Mouse (Mus musculus): ENCODE results near the gene Hdac9. TPM values are rescaled to one million over a fixed set of nuclear protein-coding genes. Genes with fewer than 3 reads are reported as not detected.

Hdac9 gene
- polyA plus RNA-seq, 1 experiment from 2014 or later, result 1.5 TPM

DNA sequence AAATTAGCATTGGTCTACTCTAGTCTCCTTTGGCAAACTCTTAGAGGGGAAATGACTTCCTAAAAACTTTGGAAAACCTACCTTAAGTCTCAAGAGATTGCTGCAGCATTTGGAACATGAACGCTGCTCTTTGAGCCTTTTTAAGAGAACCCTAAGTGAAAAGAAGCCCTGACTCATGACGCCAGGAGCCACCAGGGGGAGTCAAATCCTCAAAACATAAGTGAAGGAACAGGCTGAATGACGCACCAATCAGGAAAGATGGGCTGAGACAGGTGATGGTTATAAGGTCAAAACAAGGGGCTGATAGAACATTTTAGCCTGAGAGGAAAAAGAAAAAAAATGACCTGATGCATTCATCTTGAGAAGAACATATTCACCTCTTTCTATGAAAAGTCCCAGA lies 252.1 kb downstream of the Hdac9 start:
- Histone ChIP-seq H3K36me3 (ENCODE audit: control insufficient read depth, insufficient read depth, low read length) (no peaks in the 10 kb centered on the region), H3K9me3 (ENCODE audit: control insufficient read depth, low read length) (no peaks in the 10 kb centered on the region), H3K9ac (ENCODE audit: low read length) (no peak overlapping the region), H3K27ac (replicated peaks) (no peak overlapping the region), H3K4me3 (ENCODE audit: low read depth, low read length) (no peak overlapping the region), H3K4me1 (replicated peaks; ENCODE audit: control insufficient read depth, insufficient read depth) (no peaks in the 10 kb centered on the region), H3K27me3 (ENCODE audit: control insufficient read depth, insufficient read depth, low read length) (no peaks in the 10 kb centered on the region), H3K4me2 (replicated peaks; ENCODE audit: low read depth) (no peak overlapping the region)
- WGBS, result 7% methylated on average over 3 of the region's 3 CpGs
- no peak for ATAC-seq (ENCODE audit: low FRiP score, low TSS enrichment)
- TF ChIP-seq EP300 (optimal IDR thresholded peaks at IDR 0.05) (no peak), CTCF (IDR thresholded peaks at IDR 0.05; ENCODE audit: low read depth) (peak; percentile 89)
- DNase-seq (ENCODE audit: low spot score), result peak; percentile 72

DNA sequence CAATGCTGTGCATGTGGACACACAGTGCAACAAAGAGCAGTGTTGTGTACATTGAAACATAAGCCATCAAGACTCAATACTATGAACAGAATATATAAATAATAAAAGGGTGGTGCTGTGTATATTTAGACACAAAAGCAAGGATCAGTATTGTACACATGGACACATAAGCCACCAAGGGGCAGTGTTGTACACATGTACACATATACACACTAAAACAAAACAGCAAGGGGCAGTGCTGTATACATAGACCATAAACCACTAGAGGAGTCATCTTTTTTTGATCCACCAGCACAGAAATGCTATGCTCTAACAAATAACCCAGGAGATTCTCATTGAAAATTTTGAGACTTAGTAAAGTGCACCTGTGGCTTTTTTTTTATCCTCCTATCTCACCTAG lies 255.5 kb downstream of the Hdac9 start:
- H3K4me1 ChIP-seq (replicated peaks; ENCODE audit: control insufficient read depth, insufficient read depth), result no peaks in the 10 kb centered on the region
- H3K27ac ChIP-seq (replicated peaks), result no peak overlapping the region
- ATAC-seq (ENCODE audit: low FRiP score, low TSS enrichment) (no peak), DNase-seq (ENCODE audit: low spot score) (no peak)
- no peaks in the 10 kb centered on the region for H3K36me3 ChIP-seq (ENCODE audit: control insufficient read depth, insufficient read depth, low read length)
- no peaks in the 10 kb centered on the region for H3K27me3 ChIP-seq (ENCODE audit: control insufficient read depth, insufficient read depth, low read length)
- no peak overlapping the region for H3K9ac ChIP-seq (ENCODE audit: low read length)
- peak; percentile 47 for TF ChIP-seq CTCF (IDR thresholded peaks at IDR 0.05; ENCODE audit: low read depth)
- TF ChIP-seq EP300 (optimal IDR thresholded peaks at IDR 0.05), result no peak
- no peaks in the 10 kb centered on the region for H3K9me3 ChIP-seq (ENCODE audit: control insufficient read depth, low read length)
- no peak overlapping the region for H3K4me3 ChIP-seq (ENCODE audit: low read depth, low read length)
- no peak overlapping the region for H3K4me2 ChIP-seq (replicated peaks; ENCODE audit: low read depth)

DNA sequence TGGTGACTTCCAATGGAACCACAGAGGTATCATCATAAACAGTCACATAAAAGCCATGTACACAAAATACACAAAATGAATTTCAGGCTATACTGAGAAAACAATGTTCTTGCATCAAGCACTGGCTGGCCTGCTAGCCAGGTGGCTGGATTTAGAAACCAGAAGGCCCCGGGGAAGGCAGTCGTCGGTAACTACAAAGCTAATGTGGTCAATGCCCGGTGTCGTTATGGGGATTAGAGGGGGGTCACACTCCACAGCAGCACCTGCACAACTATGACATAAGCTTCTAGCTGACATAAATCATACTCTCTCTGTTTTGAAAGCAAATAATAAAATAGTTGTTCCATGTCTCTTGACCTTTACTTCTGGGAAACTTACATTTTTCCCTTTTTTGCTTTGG lies 256.9 kb downstream of the Hdac9 start:
- H3K27ac ChIP-seq (replicated peaks), result no peak overlapping the region
- 32% methylated on average over 5 of the region's 5 CpGs for WGBS
- DNase-seq (ENCODE audit: low spot score), result no peak

DNA sequence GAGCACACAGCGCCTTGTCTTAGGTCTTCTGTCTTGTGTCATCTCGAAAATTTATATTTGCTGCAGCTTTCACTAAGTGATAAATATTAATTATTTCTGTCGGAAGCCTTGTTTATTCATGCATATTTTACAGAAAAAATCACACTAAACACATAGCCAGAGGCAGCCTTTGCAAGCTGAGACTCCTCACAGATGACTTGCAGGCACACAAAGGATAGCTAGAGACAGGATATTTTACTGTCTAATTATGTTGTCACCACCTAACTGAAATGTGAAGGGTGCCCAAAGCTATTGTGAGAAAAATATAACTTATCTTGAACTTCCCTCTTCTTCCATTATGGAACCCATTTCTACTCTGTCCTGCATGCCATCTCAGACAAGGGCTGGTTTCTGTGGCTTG lies 258.3 kb downstream of the Hdac9 start:
- no peak for TF ChIP-seq CTCF (IDR thresholded peaks at IDR 0.05; ENCODE audit: low read depth)
- TF ChIP-seq EP300 (optimal IDR thresholded peaks at IDR 0.05), result no peak
- H3K9ac ChIP-seq (ENCODE audit: low read length), result no peak overlapping the region
- DNase-seq (ENCODE audit: low spot score), result no peak
- no peak overlapping the region for H3K4me2 ChIP-seq (replicated peaks; ENCODE audit: low read depth)
- no peaks in the 10 kb centered on the region for H3K27me3 ChIP-seq (ENCODE audit: control insufficient read depth, insufficient read depth, low read length)
- H3K9me3 ChIP-seq (ENCODE audit: control insufficient read depth, low read length), result no peaks in the 10 kb centered on the region
- no peak overlapping the region for H3K4me3 ChIP-seq (ENCODE audit: low read depth, low read length)
- ATAC-seq (ENCODE audit: low FRiP score, low TSS enrichment), result no peak
- 47% methylated on average over 3 of the region's 3 CpGs for WGBS
- no peak overlapping the region for H3K27ac ChIP-seq (replicated peaks)
- H3K36me3 ChIP-seq (ENCODE audit: control insufficient read depth, insufficient read depth, low read length), result no peaks in the 10 kb centered on the region
- H3K4me1 ChIP-seq (replicated peaks; ENCODE audit: control insufficient read depth, insufficient read depth), result no peaks in the 10 kb centered on the region

More for the DNA sequence above, 256.9 kb downstream of the Hdac9 start:
- no peak for ATAC-seq (ENCODE audit: low FRiP score, low TSS enrichment)
- TF ChIP-seq EP300 (optimal IDR thresholded peaks at IDR 0.05), result no peak
- TF ChIP-seq CTCF (IDR thresholded peaks at IDR 0.05; ENCODE audit: low read depth), result no peak
- H3K27me3 ChIP-seq (ENCODE audit: control insufficient read depth, insufficient read depth, low read length), result no peaks in the 10 kb centered on the region
- no peaks in the 10 kb centered on the region for H3K36me3 ChIP-seq (ENCODE audit: control insufficient read depth, insufficient read depth, low read length)
- H3K9me3 ChIP-seq (ENCODE audit: control insufficient read depth, low read length), result no peaks in the 10 kb centered on the region
- no peaks in the 10 kb centered on the region for H3K4me1 ChIP-seq (replicated peaks; ENCODE audit: control insufficient read depth, insufficient read depth)
- no peak overlapping the region for H3K4me3 ChIP-seq (ENCODE audit: low read depth, low read length)
- H3K9ac ChIP-seq (ENCODE audit: low read length), result no peak overlapping the region
- H3K4me2 ChIP-seq (replicated peaks; ENCODE audit: low read depth), result no peak overlapping the region

DNA sequence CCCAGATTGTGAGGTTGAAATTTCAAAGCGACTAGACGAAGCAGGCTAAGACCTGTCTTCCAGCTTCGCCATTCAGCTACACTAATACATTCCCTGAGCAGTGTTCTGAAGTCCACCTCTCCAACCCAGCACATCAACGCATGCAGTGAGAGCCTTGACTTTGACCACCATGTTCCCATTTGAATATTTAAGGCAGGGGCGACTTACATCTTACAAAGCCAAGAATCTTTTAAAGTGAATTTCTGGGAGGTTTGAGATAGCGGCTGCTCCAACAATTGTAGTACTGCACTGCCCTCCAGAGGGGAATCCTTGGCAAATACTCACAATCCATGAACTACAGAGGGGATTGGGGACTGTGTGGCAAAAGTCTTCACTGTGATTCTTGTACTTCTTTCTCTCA lies 258.8 kb downstream of the Hdac9 start:
- TF ChIP-seq EP300 (optimal IDR thresholded peaks at IDR 0.05), result no peak
- TF ChIP-seq CTCF (IDR thresholded peaks at IDR 0.05; ENCODE audit: low read depth), result peak; percentile 80
- H3K9ac ChIP-seq (ENCODE audit: low read length), result no peak overlapping the region
- no peaks in the 10 kb centered on the region for H3K4me1 ChIP-seq (replicated peaks; ENCODE audit: control insufficient read depth, insufficient read depth)
- H3K27ac ChIP-seq (replicated peaks), result no peak overlapping the region
- peak overlapping the region; percentile 12 for H3K4me2 ChIP-seq (replicated peaks; ENCODE audit: low read depth)
- H3K36me3 ChIP-seq (ENCODE audit: control insufficient read depth, insufficient read depth, low read length), result no peaks in the 10 kb centered on the region
- DNase-seq (ENCODE audit: low spot score), result peak; percentile 20
- no peaks in the 10 kb centered on the region for H3K9me3 ChIP-seq (ENCODE audit: control insufficient read depth, low read length)
- ATAC-seq (ENCODE audit: low FRiP score, low TSS enrichment), result no peak
- no peak overlapping the region for H3K4me3 ChIP-seq (ENCODE audit: low read depth, low read length)
- WGBS, result 32% methylated on average over 6 of the region's 6 CpGs
- H3K27me3 ChIP-seq (ENCODE audit: control insufficient read depth, insufficient read depth, low read length), result no peaks in the 10 kb centered on the region

DNA sequence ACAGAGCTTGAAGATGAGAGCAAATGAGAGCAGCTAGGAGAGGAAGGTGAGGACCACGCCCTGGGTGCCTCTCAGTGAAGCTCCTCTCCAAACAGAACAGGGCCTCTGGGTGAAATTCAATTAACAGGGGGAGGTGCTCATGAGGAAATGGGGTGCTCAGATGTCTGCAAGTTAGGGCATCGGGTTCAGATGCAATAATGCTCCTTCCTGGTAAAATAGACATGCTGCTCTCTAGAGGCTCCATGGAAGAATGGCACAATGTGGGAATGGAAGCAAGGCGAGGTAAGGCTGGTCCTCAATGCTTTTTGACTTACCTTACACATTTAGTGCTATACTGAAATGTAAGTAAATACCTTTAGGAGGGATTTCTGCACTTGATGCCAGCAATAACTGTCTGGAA lies 263.3 kb downstream of the Hdac9 start:
- 40% methylated on average over 3 of the region's 3 CpGs for WGBS

More for the DNA sequence above, 263.3 kb downstream of the Hdac9 start:
- TF ChIP-seq EP300 (optimal IDR thresholded peaks at IDR 0.05) (no peak), CTCF (IDR thresholded peaks at IDR 0.05; ENCODE audit: low read depth) (peak; percentile 63)
- no peaks in the 10 kb centered on the region for H3K9me3 ChIP-seq (ENCODE audit: control insufficient read depth, low read length)
- no peaks in the 10 kb centered on the region for H3K36me3 ChIP-seq (ENCODE audit: control insufficient read depth, insufficient read depth, low read length)
- DNase-seq (ENCODE audit: low spot score) (no peak), ATAC-seq (ENCODE audit: low FRiP score, low TSS enrichment) (no peak)
- no peak overlapping the region for H3K27ac ChIP-seq (replicated peaks)
- H3K4me2 ChIP-seq (replicated peaks; ENCODE audit: low read depth), result no peak overlapping the region
- no peaks in the 10 kb centered on the region for H3K4me1 ChIP-seq (replicated peaks; ENCODE audit: control insufficient read depth, insufficient read depth)
- H3K9ac ChIP-seq (ENCODE audit: low read length), result no peak overlapping the region
- no peak overlapping the region for H3K4me3 ChIP-seq (ENCODE audit: low read depth, low read length)
- no peaks in the 10 kb centered on the region for H3K27me3 ChIP-seq (ENCODE audit: control insufficient read depth, insufficient read depth, low read length)

All from stomach, postnatal 0 days (tissue).